Mouse (Mus musculus) lung, postnatal 0 days (tissue): ENCODE data around the gene Olfr101. TPM values are rescaled to one million over a fixed set of nuclear protein-coding genes. Genes with fewer than 3 reads are reported as not detected.
A peak's percentile ranks its signal among the peaks of the same experiment; 100 is the strongest.

ENCODE experiments used
- ATAC-seq: fragments of 200-750 bp; cut with Nextera tagmentation; 2 replicates; pipeline ENCODE4 v1.8.0; 2017; ENCODE audit warnings: moderate library complexity
- DNase-seq: peaks from one replicate; pipeline ENCODE4 v3.0.0-alpha.2; 2016; ENCODE audit warnings: low spot score
- H3K27ac ChIP-seq: fragments of 300-500 bp; sonication (generic); 2 replicates; pipeline ENCODE4 v1.5.1; 2014; ENCODE audit warnings: antibody characterized with exemption, mild to moderate bottlenecking, low read length, mixed read lengths
- H3K27me3 ChIP-seq: fragments of 300-500 bp; sonication (generic); replicated peaks from 2 replicates; pipeline ENCODE4 v1.6.1; 2014; ENCODE audit warnings: low read length, mixed read lengths; ENCODE audit not compliant: insufficient read depth
- H3K36me3 ChIP-seq: fragments of 300-500 bp; sonication (generic); 2 replicates; pipeline ENCODE4 v1.6.1; 2014; ENCODE audit warnings: low read length, mixed read lengths; ENCODE audit not compliant: insufficient read depth
- H3K4me1 ChIP-seq: fragments of 300-500 bp; sonication (generic); 2 replicates; pipeline ENCODE4 v1.6.1; 2014; ENCODE audit warnings: antibody characterized with exemption, low read depth, low read length, mixed read lengths; ENCODE audit not compliant: insufficient read depth
- H3K4me2 ChIP-seq: fragments of 300-500 bp; sonication (generic); replicated peaks from 2 replicates; pipeline ENCODE4 v1.6.1; 2014; ENCODE audit warnings: low read depth, mild to moderate bottlenecking, low read length, moderate library complexity, mixed read lengths
- H3K4me3 ChIP-seq: fragments of 300-500 bp; sonication (generic); 2 replicates; pipeline ENCODE4 v1.5.1; 2014; ENCODE audit warnings: low read depth, low read length
- H3K9ac ChIP-seq: fragments of 300-500 bp; sonication (generic); replicated peaks from 2 replicates; pipeline ENCODE4 v1.6.1; 2014; ENCODE audit warnings: low read depth, mild to moderate bottlenecking
- H3K9me3 ChIP-seq: fragments of 300-500 bp; sonication (generic); 2 replicates; pipeline ENCODE4 v1.6.1; 2016; ENCODE audit warnings: low read length, mixed read lengths
- CTCF ChIP-seq: IDR thresholded peaks from 2 replicates; pipeline ENCODE4 v1.5.1; 2016; ENCODE audit warnings: antibody characterized with exemption, mild to moderate bottlenecking
- EP300 ChIP-seq: IDR thresholded peaks from 2 replicates; pipeline ENCODE4 v1.6.1; 2016; ENCODE audit warnings: antibody characterized with exemption, mild to moderate bottlenecking, control low read depth
- WGBS: fragments of 180-500 bp; shearing (Covaris S2); extraction: QIAGEN DNeasy Blood & Tissue Kit; methylation state at CpG from one replicate; pipeline ENCODE4 v1.1.7; 2014; 5-methylcytosine and 5-hydroxymethylcytosine counted together
- polyA plus RNA-seq: library from polyadenylated mRNA; unstranded; fragments of >200 nt; fragmentation: Nextera tagmentation; extraction: Ambion mirVana; gene quantifications from 2 replicates; pipeline ENCODE4 v1.2.1, GENCODE M21; 2015

The Olfr101 gene
- polyA plus RNA-seq, 1 experiment from 2014 or later, result not detected

DNA sequence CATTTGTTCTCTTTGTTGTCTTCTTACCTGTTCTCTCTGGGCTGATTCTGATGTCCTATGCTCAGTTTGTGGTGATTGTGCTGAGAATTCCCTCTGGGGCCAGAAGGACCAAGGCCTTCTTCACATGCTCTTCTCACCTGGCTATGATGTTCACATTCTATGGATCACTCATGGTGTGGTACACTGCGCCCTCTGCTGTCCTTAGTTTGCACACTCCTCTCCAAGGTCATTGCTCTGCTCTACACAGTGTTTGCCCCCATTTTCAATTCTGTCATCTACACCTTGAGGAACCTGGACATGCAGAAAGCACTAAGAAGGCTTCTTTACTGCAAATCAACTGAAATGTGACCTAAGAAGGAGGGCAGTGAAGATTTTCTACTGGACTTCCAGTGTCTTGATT lies 53.6 kb downstream of the Olfr101 start:
- H3K4me1 ChIP-seq, result no peaks in the 10 kb centered on the region
- no peaks in the 10 kb centered on the region for H3K9me3 ChIP-seq
- no peak overlapping the region for H3K27ac ChIP-seq
- TF ChIP-seq CTCF (peak; percentile 48), EP300 (no peak)
- no peaks in the 10 kb centered on the region for H3K27me3 ChIP-seq
- H3K9ac ChIP-seq, result no peak overlapping the region
- DNase-seq, result no peak
- no peak overlapping the region for H3K4me2 ChIP-seq
- no peaks in the 10 kb centered on the region for H3K36me3 ChIP-seq
- WGBS, result 22% methylated on average over 1 of the region's 1 CpGs
- no peak for ATAC-seq
- no peak overlapping the region for H3K4me3 ChIP-seq

GRCm38 (mm10) chr17:37249460-37249859 lies 54.7 kb downstream of the Olfr101 start:
- TF ChIP-seq CTCF, result no peak
- no peak for TF ChIP-seq EP300
- Histone ChIP-seq H3K9me3 (no peaks in the 10 kb centered on the region), H3K36me3 (no peaks in the 10 kb centered on the region), H3K4me3 (no peak overlapping the region), H3K27me3 (no peaks in the 10 kb centered on the region), H3K27ac (no peak overlapping the region), H3K4me1 (no peaks in the 10 kb centered on the region), H3K9ac (no peak overlapping the region), H3K4me2 (no peak overlapping the region)
- no peak for ATAC-seq
- DNase-seq, result no peak

Other genes starting within 250 kb of the Olfr101 start
- not detected in 2 replicates for gene Olfr90, start 215.8 kb downstream of the Olfr101 start, polyA plus RNA-seq
- gene Olfr91, start 206.0 kb downstream of the Olfr101 start, polyA plus RNA-seq, result not detected in 2 replicates
- not detected in 2 replicates for gene Olfr92, start 184.2 kb downstream of the Olfr101 start, polyA plus RNA-seq
- gene Olfr93, start 142.8 kb downstream of the Olfr101 start, polyA plus RNA-seq, result not detected in 2 replicates
- gene Ubd, start 110.4 kb downstream of the Olfr101 start, polyA plus RNA-seq, result not detected in 2 replicates
- not detected in 2 replicates for gene Olfr94, start 103.3 kb downstream of the Olfr101 start, polyA plus RNA-seq
- gene Olfr95, start 91.2 kb downstream of the Olfr101 start, polyA plus RNA-seq, result not detected in 2 replicates
- not detected in 2 replicates for gene Olfr96, start 84.2 kb downstream of the Olfr101 start, polyA plus RNA-seq
- gene Olfr97, start 67.0 kb downstream of the Olfr101 start, polyA plus RNA-seq, result not detected in 2 replicates
- gene Olfr98, start 40.6 kb downstream of the Olfr101 start, polyA plus RNA-seq, result not detected in 2 replicates
- 5.5 and 5.9 TPM in 2 replicates for gene H2-M3, start 34.1 kb downstream of the Olfr101 start, polyA plus RNA-seq
- gene Olfr99, start 20.9 kb downstream of the Olfr101 start, polyA plus RNA-seq, result not detected in 2 replicates
- gene Olfr102, start 12.7 kb upstream of the Olfr101 start, polyA plus RNA-seq, result not detected in 2 replicates
- gene Olfr103, start 35.4 kb upstream of the Olfr101 start, polyA plus RNA-seq, result not detected in 2 replicates
- gene Olfr104-ps, start 55.3 kb upstream of the Olfr101 start, polyA plus RNA-seq, result not detected in 2 replicates
- gene Olfr105-ps, start 74.7 kb upstream of the Olfr101 start, polyA plus RNA-seq, result not detected in 2 replicates
- gene Olfr106-ps, start 86.1 kb upstream of the Olfr101 start, polyA plus RNA-seq, result not detected in 2 replicates
- gene Olfr107, start 94.9 kb upstream of the Olfr101 start, polyA plus RNA-seq, result not detected in 2 replicates
- not detected in 2 replicates for gene Olfr108, start 141.2 kb upstream of the Olfr101 start, polyA plus RNA-seq
- not detected in 2 replicates for gene Olfr109, start 154.6 kb upstream of the Olfr101 start, polyA plus RNA-seq
- gene H2-M2, start 179.2 kb upstream of the Olfr101 start, polyA plus RNA-seq, result not detected in 2 replicates
- gene Olfr110, start 188.2 kb upstream of the Olfr101 start, polyA plus RNA-seq, result 0.13 TPM in 1 of 2 replicates, not detected in the other
- not detected in 2 replicates for gene Olfr111, start 203.7 kb upstream of the Olfr101 start, polyA plus RNA-seq